Mouse (Mus musculus) small intestine, adult 2 months (tissue): ENCODE data around the gene Ccnc. TPM values are rescaled to one million over a fixed set of nuclear protein-coding genes. Genes with fewer than 3 reads are reported as not detected.

Experiments used
- H3K27ac ChIP-seq: fragments of 200-500 bp; 2 replicates; pipeline ENCODE4 v1.5.1; 2012; ENCODE audit warnings: low read depth, low read length, control low read depth, inconsistent platforms; ENCODE audit not compliant: insufficient read depth
- H3K27me3 ChIP-seq: fragments of 200-500 bp; 2 replicates; pipeline ENCODE4 v1.6.1; 2012; ENCODE audit warnings: mild to moderate bottlenecking, moderate library complexity, low read length, inconsistent platforms; ENCODE audit not compliant: control insufficient read depth, insufficient read depth
- H3K36me3 ChIP-seq: fragments of 200-500 bp; 2 replicates; pipeline ENCODE4 v1.6.1; 2012; ENCODE audit warnings: mild to moderate bottlenecking, low read length, control low read depth, inconsistent platforms; ENCODE audit not compliant: control insufficient read depth, insufficient read depth
- H3K4me1 ChIP-seq: fragments of 200-500 bp; 2 replicates; pipeline ENCODE4 v1.6.1; 2012; ENCODE audit warnings: low read length, inconsistent platforms, mixed read lengths; ENCODE audit not compliant: control insufficient read depth, insufficient read depth, insufficient read length
- H3K4me3 ChIP-seq: fragments of 200-500 bp; 2 replicates; pipeline ENCODE4 v1.5.1; 2012; ENCODE audit warnings: low read depth, mild to moderate bottlenecking, control low read depth, inconsistent platforms, low read length, moderate library complexity
- CTCF ChIP-seq: fragments of 200-500 bp; IDR thresholded peaks from 2 replicates; pipeline ENCODE4 v1.5.1; 2012; ENCODE audit warnings: low read depth, mild to moderate bottlenecking, control low read depth, inconsistent platforms, low read length, moderate library complexity, mixed read lengths; ENCODE audit not compliant: insufficient replicate concordance, insufficient read length; ENCODE audit errors: extremely low read depth
- POLR2A ChIP-seq: fragments of 200-500 bp; IDR thresholded peaks from 2 replicates; pipeline ENCODE4 v1.6.1; 2012; ENCODE audit warnings: low read depth, mild to moderate bottlenecking, control low read depth, inconsistent platforms, low read length, moderate library complexity
- WGBS: fragments of 180-500 bp; shearing (Covaris S2); methylation state at CpG from one replicate; pipeline ENCODE4 v1.1.7; 2018; 5-methylcytosine and 5-hydroxymethylcytosine counted together
- polyA plus RNA-seq: library from polyadenylated mRNA; depleted of rRNA; stranded (reverse); fragments of >200 nt; gene quantifications from 2 replicates; pipeline ENCODE4 v1.2.3, GENCODE M21; 2012; rRNA removed

Ccnc gene
- polyA plus RNA-seq, 1 experiment: 1.7 TPM

- H3K4me3 ChIP-seq: no peak overlapping the region
- no peak for TF ChIP-seq POLR2A
- TF ChIP-seq CTCF: no peak
- peaks cover 30% of the 10 kb centered on the region for H3K36me3 ChIP-seq
- H3K4me1 ChIP-seq: no peaks in the 10 kb centered on the region
- no peaks in the 10 kb centered on the region for H3K27me3 ChIP-seq
- whole genome bisulfite sequencing: 88% methylated on average over 5 of the region's 5 CpGs
- no peak overlapping the region for H3K27ac ChIP-seq
Measured at GRCm38 (mm10) chr4:21807204-21807603, 79.7 kb downstream of the Ccnc start.

Other genes starting within 250 kb of the Ccnc start
- gene Prdm13, start 41.7 kb upstream of the Ccnc start, polyA plus RNA-seq: 0.06 TPM in 1 of 2 replicates, not detected in the other
- 1.2 and 3.0 TPM in 2 replicates for gene Usp45, start 39.5 kb downstream of the Ccnc start, polyA plus RNA-seq
- 1.3 and 2.8 TPM in 2 replicates for gene Tstd3, start 39.5 kb downstream of the Ccnc start, polyA plus RNA-seq
- 5.6 and 13.4 TPM in 2 replicates for gene Pnisr, start 119.9 kb downstream of the Ccnc start, polyA plus RNA-seq
- gene Coq3, start 152.0 kb downstream of the Ccnc start, polyA plus RNA-seq: 1.5 and 1.6 TPM in 2 replicates
- gene Faxc, start 203.6 kb downstream of the Ccnc start, polyA plus RNA-seq: 0.51 and 0.61 TPM in 2 replicates